Mouse (Mus musculus) heart, postnatal 0 days (tissue): ENCODE results near the gene Ifit1bl2. TPM values are rescaled to one million over a fixed set of nuclear protein-coding genes. Genes with fewer than 3 reads are reported as not detected.
"Not testable (repeated sequence)": the region's sequence is repeated elsewhere in the genome, so short reads cannot be mapped to it uniquely, and the experiment has no call there.

Experiments
- ATAC-seq: fragments of 200-750 bp; cut with Nextera tagmentation; 2 replicates; pipeline ENCODE4 v1.8.0; 2017; ENCODE audit warnings: low read depth, moderate number of reproducible peaks, moderate library complexity; ENCODE audit not compliant: insufficient read depth
- DNase-seq: peaks from one replicate; pipeline ENCODE4 v3.0.0-alpha.2; 2016; ENCODE audit warnings: low spot score
- H3K27ac ChIP-seq: fragments of 300-500 bp; sonication (generic); 2 replicates; pipeline ENCODE4 v1.5.1; 2014; ENCODE audit warnings: low read depth, mild to moderate bottlenecking
- H3K27me3 ChIP-seq: fragments of 300-500 bp; sonication (generic); 2 replicates; pipeline ENCODE4 v1.6.1; 2014; ENCODE audit warnings: low read length, mixed read lengths; ENCODE audit not compliant: control insufficient read depth, insufficient read depth
- H3K36me3 ChIP-seq: fragments of 300-500 bp; sonication (generic); replicated peaks from 2 replicates; pipeline ENCODE4 v1.6.1; 2014; ENCODE audit warnings: low read length, mixed read lengths; ENCODE audit not compliant: control insufficient read depth, insufficient read depth
- H3K4me1 ChIP-seq: fragments of 300-500 bp; sonication (generic); 2 replicates; pipeline ENCODE4 v1.6.1; 2014; ENCODE audit warnings: antibody characterized with exemption; ENCODE audit not compliant: control insufficient read depth, insufficient read depth
- H3K4me2 ChIP-seq: fragments of 300-500 bp; sonication (generic); 2 replicates; pipeline ENCODE4 v1.6.1; 2014; ENCODE audit warnings: low read depth, mild to moderate bottlenecking, low read length, moderate library complexity
- H3K4me3 ChIP-seq: fragments of 300-500 bp; sonication (generic); 2 replicates; pipeline ENCODE4 v1.5.1; 2014; ENCODE audit warnings: low read depth, low read length
- H3K9ac ChIP-seq: fragments of 300-500 bp; sonication (generic); replicated peaks from 2 replicates; pipeline ENCODE4 v1.6.1; 2014; ENCODE audit warnings: low read depth, low read length, mixed read lengths
- H3K9me3 ChIP-seq: fragments of 300-500 bp; sonication (generic); replicated peaks from 2 replicates; pipeline ENCODE4 v1.6.1; 2016; ENCODE audit warnings: low read length; ENCODE audit not compliant: control insufficient read depth
- CTCF ChIP-seq: IDR thresholded peaks from 2 replicates; pipeline ENCODE4 v1.5.1; 2016; ENCODE audit warnings: antibody characterized with exemption, control low read depth, low read depth
- EP300 ChIP-seq: IDR thresholded peaks from 2 replicates; pipeline ENCODE4 v1.6.1; 2016; ENCODE audit warnings: antibody characterized with exemption, low read depth
- WGBS: fragments of 180-500 bp; shearing (Covaris S2); extraction: QIAGEN DNeasy Blood & Tissue Kit; methylation state at CpG from one replicate; pipeline ENCODE4 v1.1.7; 2014; 5-methylcytosine and 5-hydroxymethylcytosine counted together
- polyA plus RNA-seq: library from polyadenylated mRNA; unstranded; fragments of >200 nt; fragmentation: Nextera tagmentation; extraction: Ambion mirVana; gene quantifications from 2 replicates; pipeline ENCODE4 v1.2.1, GENCODE M21; 2015
- total RNA-seq: library from RNA; depleted of rRNA; stranded (reverse); fragments of >200 nt; gene quantifications from 2 replicates; pipeline ENCODE4 v1.2.3, GENCODE M21; 2014; ENCODE audit warnings: low replicate concordance

Gene Ifit1bl2
- total and polyA plus RNA-seq, 2 experiments from 2014 or later, result 0.19 to 1.0 TPM

DNA sequence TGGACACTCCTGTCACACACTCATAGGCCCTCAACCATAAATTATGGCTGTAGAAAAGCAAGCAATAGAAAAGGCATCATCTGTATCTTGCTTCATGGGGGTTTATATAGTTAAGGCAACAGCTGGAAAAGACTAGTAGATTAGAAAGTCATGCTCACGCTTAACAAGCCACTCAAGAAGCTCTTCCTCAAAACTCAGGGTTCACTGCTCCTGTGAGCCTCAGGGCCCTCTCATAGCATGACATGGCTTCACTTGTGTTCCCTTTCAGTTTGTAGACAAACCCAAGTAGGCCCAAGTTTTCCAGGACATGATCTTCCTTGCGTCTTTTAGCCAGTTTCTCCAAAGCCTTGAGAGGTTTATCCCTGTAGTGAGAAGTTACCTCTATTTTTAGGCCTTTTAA, 47.1 kb downstream of the Ifit1bl2 start:
- Histone ChIP-seq H3K9ac (no peak overlapping the region), H3K27me3 (no peaks in the 10 kb centered on the region), H3K9me3 (no peaks in the 10 kb centered on the region), H3K27ac (no peak overlapping the region), H3K4me2 (no peak overlapping the region), H3K4me1 (peaks cover 13% of the 10 kb centered on the region), H3K36me3 (no peaks in the 10 kb centered on the region), H3K4me3 (no peak overlapping the region)
- DNase-seq (no peak), ATAC-seq (no peak)
- 84% methylated on average over 2 of the region's 2 CpGs for WGBS
- TF ChIP-seq CTCF (no peak), EP300 (no peak)

DNA sequence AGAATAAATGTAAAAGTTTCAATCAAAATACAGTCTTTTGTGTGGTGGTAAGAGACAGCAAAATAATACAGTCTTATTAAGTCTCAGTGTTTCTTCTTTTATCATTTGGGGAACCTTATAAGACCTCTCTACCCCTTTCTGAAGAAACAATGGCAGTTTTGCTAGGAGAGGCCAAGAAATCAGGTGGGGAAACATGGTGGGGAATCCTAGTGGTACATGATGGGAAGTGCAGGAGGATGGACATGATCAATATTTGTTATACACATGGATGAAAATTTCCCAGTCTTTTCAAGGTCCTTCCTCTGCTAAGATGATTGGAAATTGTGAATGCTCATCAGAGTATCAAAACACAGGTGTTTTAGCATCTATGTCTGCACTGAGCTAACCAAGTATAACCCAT, 51.6 kb downstream of the Ifit1bl2 start:
- no peak for ATAC-seq
- H3K4me3 ChIP-seq, result no peak overlapping the region
- no peak for TF ChIP-seq CTCF
- no peak for TF ChIP-seq EP300

GRCm38 (mm10) chr19:34587898-34588692, 52.4 kb downstream of the Ifit1bl2 start:
- H3K4me3 ChIP-seq, result not testable (repeated sequence)

More for the DNA sequence above, 51.6 kb downstream of the Ifit1bl2 start:
- no peaks in the 10 kb centered on the region for H3K4me1 ChIP-seq
- no peak overlapping the region for H3K4me2 ChIP-seq
- H3K36me3 ChIP-seq, result no peaks in the 10 kb centered on the region
- no peaks in the 10 kb centered on the region for H3K27me3 ChIP-seq
- no peaks in the 10 kb centered on the region for H3K9me3 ChIP-seq
- no peak for DNase-seq
- no peak overlapping the region for H3K27ac ChIP-seq
- no peak overlapping the region for H3K9ac ChIP-seq

DNA sequence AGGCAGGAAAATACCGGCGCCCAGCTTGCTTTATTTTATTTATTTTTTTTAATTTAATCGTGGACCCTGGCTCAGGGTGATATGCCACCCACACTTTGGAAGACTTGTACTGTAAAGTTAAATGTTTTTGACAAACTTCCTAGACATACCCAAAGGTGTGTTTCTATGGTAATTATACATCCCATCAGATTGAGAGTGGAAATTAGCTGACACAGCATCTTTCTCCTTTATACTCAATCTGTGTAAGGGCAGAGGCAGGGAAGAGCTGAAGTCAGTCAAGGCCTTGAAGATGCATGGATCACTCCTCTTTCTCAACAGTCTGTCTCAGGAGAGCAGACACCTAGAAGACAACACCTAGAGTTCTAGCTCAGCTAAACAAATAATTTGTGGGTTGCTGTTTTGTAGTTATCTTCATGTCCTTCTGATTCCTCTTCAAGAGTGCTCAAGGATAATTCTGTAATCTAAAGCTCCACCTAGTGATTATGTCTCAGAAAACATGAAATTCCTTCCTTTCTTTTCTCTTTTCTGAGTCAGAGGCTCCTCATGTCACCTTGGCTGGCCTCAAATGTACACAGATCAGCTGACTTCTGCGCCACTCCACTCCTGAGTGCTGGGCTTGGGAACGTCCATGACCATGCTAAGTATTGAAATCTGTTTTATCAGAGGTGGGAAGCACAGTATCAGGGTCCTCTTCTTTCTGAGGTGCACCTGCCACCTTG, 54.6 kb downstream of the Ifit1bl2 start:
- DNase-seq, H3K4me1 ChIP-seq, H3K27ac ChIP-seq, H3K9ac ChIP-seq, H3K27me3 ChIP-seq, H3K4me2 ChIP-seq, H3K4me3 ChIP-seq, H3K9me3 ChIP-seq, H3K36me3 ChIP-seq, ATAC-seq: not testable (repeated sequence)
- 69% methylated on average over 5 of the region's 5 CpGs for WGBS

More at GRCm38 (mm10) chr19:34587898-34588692, 52.4 kb downstream of the Ifit1bl2 start:
- not testable (repeated sequence) for H3K9ac ChIP-seq, H3K36me3 ChIP-seq, H3K4me1 ChIP-seq, H3K4me2 ChIP-seq, DNase-seq, H3K9me3 ChIP-seq, ATAC-seq, H3K27me3 ChIP-seq, H3K27ac ChIP-seq
- 61% methylated on average over 6 of the region's 12 CpGs for WGBS

DNA sequence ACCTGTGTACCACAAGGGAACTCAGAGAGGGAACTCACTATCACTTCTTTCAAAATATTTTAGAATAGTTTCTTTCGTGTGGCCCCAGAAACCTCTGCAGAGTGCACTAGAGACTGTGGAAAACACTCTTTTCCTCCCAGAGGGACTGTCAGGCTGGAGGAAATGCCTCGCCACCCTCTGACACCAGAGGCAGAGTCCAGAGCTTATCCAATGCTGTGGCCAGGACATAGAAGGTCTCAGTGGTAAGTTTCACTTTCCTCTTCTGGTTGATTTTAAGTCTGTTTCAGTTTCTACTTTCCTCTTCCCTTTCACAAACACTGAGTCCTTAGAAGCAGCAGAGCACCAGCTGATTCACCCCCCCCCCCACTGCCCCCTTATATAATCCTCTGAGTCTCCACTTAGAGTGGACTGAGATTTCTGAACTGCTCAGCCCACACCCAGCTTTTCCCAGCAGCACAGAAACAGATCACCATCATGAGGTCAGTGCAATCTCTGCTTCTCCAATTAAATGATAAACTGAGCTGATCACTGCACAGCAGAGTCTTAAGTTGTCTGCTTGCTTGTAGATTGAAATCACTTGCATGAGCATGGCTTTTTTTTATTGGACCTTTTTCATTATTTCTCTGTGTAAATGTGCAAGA, 57.3 kb downstream of the Ifit1bl2 start, which contains the start of gene Ifit3:
Ifit3 (plus strand) TSS at position 406 of the 641 bp plus-strand sequence.
- H3K36me3 ChIP-seq, H3K4me3 ChIP-seq, H3K9me3 ChIP-seq, H3K4me1 ChIP-seq, DNase-seq, H3K4me2 ChIP-seq, H3K9ac ChIP-seq, H3K27me3 ChIP-seq: not testable (repeated sequence)
- WGBS, result 23% methylated on average over 2 of the region's 2 CpGs
- ATAC-seq, result peak; percentile 83
- H3K27ac ChIP-seq, result peak within 1 kb of the TSS; percentile 51; the same call in 1 of the 2 replicates

GRCm38 (mm10) chr19:34582696-34583095, 57.8 kb downstream of the Ifit1bl2 start:
- not testable (repeated sequence) for H3K4me3 ChIP-seq, H3K4me2 ChIP-seq, DNase-seq, H3K4me1 ChIP-seq, H3K36me3 ChIP-seq, H3K9me3 ChIP-seq, H3K27me3 ChIP-seq, ATAC-seq, H3K9ac ChIP-seq
- 63% methylated on average over 2 of the region's 2 CpGs for WGBS
- peak overlapping the region; percentile 51; the same call in 1 of the 2 replicates for H3K27ac ChIP-seq
